Comparison of ENCODE assay signal across 8 mouse cellular contexts in the genomic region with DNA sequence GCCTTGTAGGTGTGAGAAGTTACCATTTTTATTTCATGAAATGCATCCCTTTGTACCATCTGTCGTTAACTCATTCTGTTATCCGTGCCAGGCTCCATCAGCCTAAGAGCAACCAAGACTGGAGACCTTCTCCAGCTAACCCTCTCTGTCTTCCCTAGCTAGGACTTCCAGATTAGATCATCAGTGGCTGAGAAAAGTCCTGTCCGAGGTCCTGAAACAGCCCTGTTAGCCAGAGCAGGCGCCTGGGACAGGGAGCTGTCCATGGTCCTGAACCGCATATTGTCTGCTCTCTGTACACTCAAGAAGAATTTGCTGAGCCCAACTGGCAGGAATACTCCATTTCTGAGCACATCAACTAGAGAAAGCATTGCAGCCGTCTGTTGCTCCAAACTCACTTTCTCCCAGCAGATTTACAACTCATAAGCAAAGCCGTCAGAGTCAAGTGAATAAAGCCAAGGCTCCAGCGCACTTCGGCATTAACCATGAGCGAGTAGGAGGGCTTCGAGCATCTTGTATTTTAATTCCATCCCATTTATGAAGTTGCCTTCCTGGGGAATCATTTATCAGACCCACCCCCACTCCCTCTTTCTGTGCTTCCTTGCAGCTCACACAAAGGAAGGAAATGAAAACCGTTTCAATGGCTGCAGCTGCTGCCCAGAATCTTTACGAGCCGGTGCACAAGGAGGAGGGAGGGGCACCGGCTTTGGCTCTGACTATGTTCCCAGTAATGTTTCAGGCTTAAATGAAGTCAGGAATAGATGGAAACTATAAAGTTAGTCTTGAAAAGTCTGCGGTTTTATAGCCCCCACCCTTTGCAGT.
DNase-seq lines count a peak whose midpoint lies in the region; ATAC-seq and TF ChIP-seq lines count a peak whose summit lies in the region.

No protein-coding gene starts in this region.

- intact Hi-C loops in left cerebral cortex, postnatal 4 days (cut with DNase I), result no loop called here

- no peaks in the 10 kb centered on the region for H3K9me3 ChIP-seq in midbrain, embryonic 15.5 days

- ATAC-seq in cerebellum, adult (ENCODE audit: insufficient number of reproducible peaks, low FRiP score, low TSS enrichment), result 0 out of 2 replicates have a peak, but pooled peaks have one; percentile 32
- ATAC-seq in midbrain, embryonic 15.5 days (replicated peaks), result no peak

- no peak overlapping the region for H3K27ac ChIP-seq in kidney, adult 2 months (ENCODE audit: insufficient read depth, low read depth, low read length)
- peak overlapping the region; percentile 28; the same call in 1 of the 2 replicates for H3K27ac ChIP-seq in midbrain, embryonic 15.5 days

- no peak for TF ChIP-seq POLR2A in kidney, adult 2 months (IDR thresholded peaks at IDR 0.05; ENCODE audit: low read depth, low read length)

- H3K27me3 ChIP-seq in kidney, adult 2 months (replicated peaks; ENCODE audit: control insufficient read depth, insufficient read depth, low read length), result no peaks in the 10 kb centered on the region
- no peaks in the 10 kb centered on the region for H3K27me3 ChIP-seq in midbrain, embryonic 15.5 days (replicated peaks)

- H3K4me3 ChIP-seq in kidney, adult 2 months (ENCODE audit: insufficient read depth, low read depth, low read length), result no peak overlapping the region
- no peak overlapping the region for H3K4me3 ChIP-seq in midbrain, embryonic 15.5 days

- 50% methylated on average over 16 of the region's 16 CpGs for WGBS in kidney, adult 2 months
- WGBS in midbrain, embryonic 15.5 days, result 25% methylated on average over 16 of the region's 16 CpGs

- H3K4me1 ChIP-seq in kidney, adult 2 months (ENCODE audit: control insufficient read depth, insufficient read depth, low read length), result no peaks in the 10 kb centered on the region
- peaks cover 8% of the 10 kb centered on the region; the same call in 1 of the 2 replicates for H3K4me1 ChIP-seq in midbrain, embryonic 15.5 days

- no peak overlapping the region for H3K9ac ChIP-seq in midbrain, embryonic 15.5 days

- no peaks in the 10 kb centered on the region for H3K36me3 ChIP-seq in kidney, adult 2 months (ENCODE audit: control insufficient read depth, insufficient read depth, low read length)
- no peaks in the 10 kb centered on the region for H3K36me3 ChIP-seq in midbrain, embryonic 15.5 days (replicated peaks)

- DNase-seq in cerebellum, adult 8-10 months, result no peak
- peak; percentile 94 for DNase-seq in embryo, embryonic 11 days
- DNase-seq in gonadal fat pad, adult 2 months (ENCODE audit: low read depth), result peak; percentile 19
- peak; percentile 79 for DNase-seq in kidney, adult 2 months
- peak; percentile 77 for DNase-seq in left cerebral cortex, postnatal 4 days
- DNase-seq in telencephalon, adult 2 months (ENCODE audit: low read depth, low spot score), result peak; percentile 65

- no peak for TF ChIP-seq CTCF in kidney, adult 2 months (conservative IDR thresholded peaks at IDR 0.05; ENCODE audit: insufficient read depth, insufficient read length, low read depth, low read length)

- H3K4me2 ChIP-seq in midbrain, embryonic 15.5 days, result peak overlapping the region; percentile 20
